Mouse (Mus musculus): ENCODE data around the gene Ugcg.

Ugcg gene

DNA sequence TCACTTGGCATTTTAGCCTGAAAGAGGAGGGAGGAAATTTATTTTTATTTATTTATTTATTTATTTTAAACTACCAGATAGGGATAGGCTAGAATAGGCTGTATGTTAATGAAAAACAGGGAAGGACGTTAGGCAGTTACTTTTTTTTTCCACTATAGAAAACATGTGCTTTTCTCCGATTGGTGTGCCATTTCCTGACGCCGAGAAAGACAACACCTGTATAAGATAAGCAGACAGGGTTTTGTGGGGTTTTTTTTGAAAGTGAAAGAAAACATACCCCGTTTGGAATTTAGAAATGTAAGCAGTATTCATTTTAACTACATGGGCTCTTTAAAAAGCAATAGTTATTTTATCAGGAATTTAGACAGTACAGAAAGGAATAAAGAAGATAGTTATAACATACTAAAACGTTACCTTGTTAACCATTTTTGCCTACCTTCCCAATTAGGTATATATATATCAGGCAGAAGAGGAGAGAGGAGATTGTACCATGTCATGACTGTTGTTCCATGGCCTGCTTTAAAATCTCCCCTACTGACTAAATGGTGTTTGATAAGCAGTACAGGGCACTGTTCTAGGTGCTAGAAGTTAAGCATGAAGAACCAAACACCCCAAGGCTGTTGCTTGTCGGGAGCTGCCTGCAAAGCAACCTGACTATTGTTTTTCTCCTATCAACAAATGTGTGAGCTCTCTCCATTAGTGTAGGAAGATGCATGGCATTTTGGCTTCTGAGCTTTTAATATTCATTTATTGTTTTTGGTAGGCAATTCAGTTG lies 1.8 kb downstream of the Ugcg start:
- no peak for DNase-seq (ENCODE audit: low read depth)

GRCm38 (mm10) chr4:59194731-59195496 lies 5.9 kb downstream of the Ugcg start:
- no peak for DNase-seq (ENCODE audit: low read depth)

GRCm38 (mm10) chr4:59196346-59197077 lies 7.5 kb downstream of the Ugcg start:
- no peak for DNase-seq (ENCODE audit: low read depth)

DNA sequence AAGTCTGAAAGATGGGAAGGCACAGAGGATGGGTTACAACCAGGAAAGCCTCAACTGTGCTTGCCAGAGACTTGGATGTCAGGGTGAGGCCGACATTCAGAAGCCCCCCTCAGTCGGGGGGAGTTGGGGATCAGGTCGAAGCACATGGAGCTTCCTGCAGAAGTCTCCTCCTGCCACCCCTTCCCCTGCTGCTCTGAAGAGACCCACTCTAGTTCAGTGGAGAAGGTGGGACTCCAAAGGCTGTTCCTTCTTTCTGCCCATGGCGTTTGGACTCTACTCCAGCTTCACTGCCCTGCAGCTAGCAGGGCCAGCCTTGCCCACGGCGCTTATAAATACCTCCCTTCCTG lies 8.0 kb downstream of the Ugcg start:
- no peak for DNase-seq (ENCODE audit: low read depth)

- DNase-seq (ENCODE audit: low read depth), result no peak
Observed at GRCm38 (mm10) chr4:59197462-59197861, 8.4 kb downstream of the Ugcg start.

- DNase-seq (ENCODE audit: low read depth), result no peak
Observed at GRCm38 (mm10) chr4:59199341-59199740, 10.3 kb downstream of the Ugcg start.

DNA sequence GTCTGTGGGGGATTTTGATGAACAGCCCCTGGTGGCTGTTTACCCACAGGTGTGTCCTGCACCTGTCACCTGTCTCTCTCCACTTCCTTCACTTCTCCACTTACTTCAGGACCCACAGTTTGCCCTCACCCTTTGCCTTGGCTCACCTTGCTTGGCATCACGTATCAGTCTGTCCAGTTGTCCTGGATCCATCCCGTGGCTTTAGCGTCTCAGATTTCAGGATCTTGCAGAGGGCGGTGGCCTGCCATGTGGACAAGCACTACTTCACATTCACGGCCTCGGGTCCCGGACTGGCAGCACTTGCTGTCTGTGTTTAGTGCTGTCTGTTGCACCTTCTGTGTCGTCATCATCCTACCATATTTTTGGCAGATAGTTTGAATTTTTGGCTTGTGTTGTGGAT lies 10.7 kb downstream of the Ugcg start:
- no peak for DNase-seq (ENCODE audit: low read depth)

DNA sequence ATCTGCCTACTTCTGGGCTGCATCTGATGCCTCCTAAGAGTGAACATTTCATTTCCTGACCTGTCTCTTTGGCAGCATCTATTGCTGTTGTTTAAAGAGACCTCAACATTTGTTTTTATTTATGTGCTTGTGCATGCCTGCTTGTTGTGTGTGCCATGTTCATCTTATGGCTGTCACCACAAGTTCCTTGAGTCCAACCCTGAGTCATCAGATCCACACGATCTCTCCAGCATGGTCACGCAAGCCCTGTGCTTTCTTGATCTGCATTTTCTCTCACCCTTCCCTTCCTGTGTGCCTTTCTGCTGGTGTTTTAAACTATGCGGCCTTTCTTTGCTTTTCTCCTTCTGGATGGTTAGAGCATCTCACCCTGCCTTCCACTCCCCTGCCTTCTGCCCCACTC lies 11.6 kb downstream of the Ugcg start:
- DNase-seq (ENCODE audit: low read depth), result no peak

DNA sequence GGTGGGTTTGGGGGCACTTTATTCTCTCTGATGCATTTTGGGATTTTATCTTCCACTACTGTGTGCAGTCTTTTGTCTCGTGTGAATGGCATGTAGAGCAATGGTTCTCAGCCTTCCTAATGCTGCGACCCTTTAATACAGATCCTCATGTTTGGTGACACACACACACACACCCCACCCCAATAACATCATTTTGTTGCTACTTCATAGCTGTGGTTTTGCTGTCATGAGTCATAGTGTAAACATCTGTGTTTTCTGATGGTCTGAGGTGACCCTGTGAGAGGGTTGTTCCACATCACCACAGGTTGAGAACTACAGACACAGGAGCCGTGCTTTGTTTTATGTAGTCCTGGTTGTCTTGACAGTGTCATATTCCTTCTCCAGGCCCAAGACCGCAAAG lies 15.6 kb downstream of the Ugcg start:
- DNase-seq (ENCODE audit: low read depth), result no peak

- DNase-seq (ENCODE audit: low read depth), result no peak
Observed at GRCm38 (mm10) chr4:59205758-59206340, 16.8 kb downstream of the Ugcg start.

DNA sequence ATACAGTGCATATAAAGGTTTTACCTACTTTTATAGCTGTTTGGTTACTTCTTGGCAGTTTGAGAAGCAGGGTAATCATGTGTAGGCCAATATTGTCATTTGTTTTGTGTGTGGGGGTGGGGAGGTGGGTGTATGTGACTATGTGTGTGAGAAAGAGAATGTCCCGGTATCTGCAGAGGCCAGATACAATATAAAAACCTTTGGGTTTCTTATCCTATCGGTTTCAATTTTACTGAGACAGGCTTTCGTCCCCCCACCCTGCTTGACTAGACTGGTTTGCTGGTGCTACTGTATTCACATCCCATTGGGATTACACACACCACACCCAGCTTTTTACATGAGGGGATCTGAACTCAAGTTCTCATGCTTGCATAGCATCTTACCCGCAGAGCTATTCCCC lies 17.5 kb downstream of the Ugcg start:
- no peak for DNase-seq (ENCODE audit: low read depth)

GRCm38 (mm10) chr4:59208607-59209006 lies 19.6 kb downstream of the Ugcg start:
- no peak for DNase-seq (ENCODE audit: low read depth)

DNA sequence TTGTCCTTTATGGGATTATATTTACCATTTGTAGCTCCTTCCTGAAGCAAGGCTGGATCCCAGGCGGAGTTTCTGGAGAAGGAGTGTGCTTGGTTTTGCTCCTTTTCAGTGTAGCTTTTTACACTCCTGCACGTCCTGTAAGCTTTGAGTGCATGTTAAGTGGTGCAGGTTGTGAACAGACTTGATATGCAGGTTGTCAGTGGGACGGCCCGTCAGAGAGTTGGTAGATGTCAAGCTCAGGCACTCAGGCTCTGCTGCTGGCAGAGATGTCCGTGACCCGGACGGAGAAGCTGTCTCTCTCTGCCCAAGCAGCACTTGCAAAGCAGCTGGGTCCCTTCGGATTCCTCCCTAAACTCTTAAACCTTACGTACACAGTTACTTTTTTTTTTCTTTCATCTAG lies 22.1 kb downstream of the Ugcg start:
- DNase-seq (ENCODE audit: low read depth), result no peak

DNA sequence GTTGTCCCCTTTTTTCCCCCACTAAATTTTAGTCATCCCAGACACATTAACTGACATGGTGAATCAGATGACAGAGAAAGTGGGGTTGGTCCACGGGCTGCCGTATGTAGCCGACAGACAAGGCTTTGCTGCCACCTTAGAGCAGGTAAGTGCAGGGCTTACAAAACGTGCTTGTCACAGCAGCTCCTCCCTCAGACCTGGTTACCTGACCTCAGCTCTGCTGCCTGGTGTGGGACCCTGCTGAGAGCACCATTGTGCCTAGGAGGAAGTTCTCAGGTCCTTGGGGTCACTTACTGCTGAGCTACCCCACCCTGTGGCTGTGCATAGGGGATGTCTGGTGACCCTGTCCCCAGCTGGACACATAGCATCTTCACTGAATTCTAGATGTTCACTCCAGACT lies 24.8 kb downstream of the Ugcg start:
- no peak for DNase-seq (ENCODE audit: low read depth)

DNA sequence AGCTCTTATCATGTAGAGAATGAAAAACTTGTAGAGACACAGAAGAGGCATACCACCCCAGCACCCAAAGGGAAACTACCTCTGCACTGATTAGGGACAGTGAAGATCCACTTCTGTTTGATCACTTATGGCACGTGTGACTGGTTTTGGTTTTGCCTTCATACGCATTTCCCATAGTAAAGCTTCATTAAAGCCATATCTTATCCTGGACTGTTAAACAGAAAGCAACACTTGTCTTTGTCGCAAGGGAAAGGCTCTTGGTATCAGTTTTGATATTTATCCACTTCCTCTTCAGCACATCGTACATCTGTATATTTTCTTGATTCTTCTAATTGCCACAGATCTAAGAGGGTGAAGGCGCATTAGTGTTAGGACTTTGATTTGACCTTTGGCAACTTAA lies 25.6 kb downstream of the Ugcg start:
- no peak for DNase-seq (ENCODE audit: low read depth)

- DNase-seq (ENCODE audit: low read depth), result no peak
Observed at GRCm38 (mm10) chr4:59215585-59215984, 26.5 kb downstream of the Ugcg start.

- DNase-seq (ENCODE audit: low read depth), result no peak
Observed at GRCm38 (mm10) chr4:59217101-59217500, 28.0 kb downstream of the Ugcg start.

DNA sequence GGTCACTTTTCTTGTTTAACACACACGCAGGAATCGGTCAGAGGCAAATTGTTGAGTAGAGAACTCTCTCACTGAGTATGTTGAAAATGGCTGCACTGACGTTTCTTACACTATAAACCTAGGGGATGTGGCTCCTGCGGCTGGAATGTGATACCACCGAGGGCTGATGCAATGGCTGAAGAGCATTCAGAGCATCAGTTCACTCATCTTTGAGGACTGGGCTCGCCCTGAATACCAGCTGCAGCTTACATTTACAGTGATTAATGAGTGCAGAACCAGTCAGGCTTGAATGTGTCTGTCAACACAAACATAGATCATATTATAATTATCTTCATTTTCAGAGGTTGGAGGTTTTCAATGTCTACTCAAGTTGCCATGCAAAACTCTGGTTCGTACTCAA lies 29.1 kb downstream of the Ugcg start:
- DNase-seq (ENCODE audit: low read depth), result no peak

- no peak for DNase-seq (ENCODE audit: low read depth)
Observed at GRCm38 (mm10) chr4:59222226-59222625, 33.2 kb downstream of the Ugcg start.

DNA sequence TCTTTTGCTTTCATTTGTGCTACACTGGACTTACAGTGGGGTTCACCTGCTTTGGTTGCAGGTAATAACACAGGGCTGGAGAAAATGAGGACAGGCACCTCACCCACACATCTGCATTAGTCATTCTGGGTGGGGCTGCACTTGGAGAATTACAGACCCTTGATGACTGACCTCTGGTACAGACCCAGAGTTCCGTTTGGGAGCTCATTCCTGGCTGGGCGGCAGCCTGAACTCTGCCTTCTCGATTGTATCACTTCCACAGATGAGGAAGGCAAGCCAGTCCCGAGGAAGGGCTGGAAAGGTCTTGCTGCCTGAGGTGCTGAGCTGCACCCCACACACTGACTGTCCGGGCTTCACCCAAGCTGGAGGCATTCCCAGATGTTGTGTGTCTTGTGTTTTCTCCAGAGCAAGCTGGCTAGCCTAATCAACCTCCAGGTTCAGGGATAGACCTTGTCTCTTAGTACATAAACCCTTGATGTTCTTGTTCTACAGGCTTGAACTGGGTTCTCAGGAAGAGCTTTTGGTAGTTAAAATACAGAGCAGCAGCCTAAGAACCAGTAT lies 34.1 kb downstream of the Ugcg start:
- no peak for DNase-seq (ENCODE audit: low read depth)

- peak; percentile 28 for DNase-seq (ENCODE audit: low read depth)
Observed at GRCm38 (mm10) chr4:59224889-59225288, 35.8 kb downstream of the Ugcg start.

DNA sequence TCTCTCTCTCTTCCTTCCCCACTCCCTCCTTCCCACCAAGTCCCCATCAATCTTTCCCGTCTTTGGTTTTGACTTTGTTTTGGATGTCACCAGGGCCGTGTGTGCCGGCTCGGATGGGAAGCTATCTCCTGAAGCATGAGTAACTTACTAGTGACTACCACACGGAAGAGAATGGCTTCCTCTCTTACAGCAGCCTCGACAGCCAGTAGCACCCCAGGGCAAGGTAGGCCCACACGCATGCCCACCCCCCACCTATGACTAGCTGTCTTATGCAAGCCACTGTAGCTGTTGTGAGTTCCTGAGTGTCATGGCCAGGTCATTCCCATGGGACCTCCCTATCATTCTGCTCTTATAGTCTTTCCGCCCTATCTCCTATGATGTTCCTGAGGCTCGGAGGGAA lies 38.0 kb downstream of the Ugcg start:
- no peak for DNase-seq (ENCODE audit: low read depth)
